Mouse (Mus musculus): Measurements from ENCODE around the gene Crybg1.

GRCm38 (mm10) chr10:43900883-43901570 lies 247.6 kb downstream of the Crybg1 start:
- no peak for TF ChIP-seq POLR2A (IDR thresholded peaks at IDR 0.05; ENCODE audit: borderline replicate concordance, extremely low read depth, low read depth, low read length)
- no peak for TF ChIP-seq CTCF (IDR thresholded peaks at IDR 0.05; ENCODE audit: insufficient read depth, low read length)
